Mouse (Mus musculus) myocyte (in vitro differentiated cells): ENCODE results near the gene 2210408I21Rik.

ENCODE experiments used
- CEBPB ChIP-seq: IDR thresholded peaks from 2 replicates; pipeline ENCODE4 v1.6.1; 2011; ENCODE audit warnings: mild to moderate bottlenecking, moderate library complexity; ENCODE audit not compliant: poor library complexity, insufficient read depth, severe bottlenecking
- MYOD1 ChIP-seq, 3 experiments: IDR thresholded peaks; one replicate each; pipeline ENCODE4 v1.6.1; 2011; ENCODE audit warnings: control low read depth in 2 of 3, low read depth in 2 of 3, mild to moderate bottlenecking in 2 of 3, moderate library complexity in 1 of 3; ENCODE audit not compliant: insufficient read length in 2 of 3, control insufficient read depth in 1 of 3
- MYOG ChIP-seq, 3 experiments: IDR thresholded peaks; one replicate each; pipeline ENCODE4 v1.6.1; 2011; ENCODE audit warnings: control low read depth in 2 of 3, low read depth in 2 of 3, mild to moderate bottlenecking in 2 of 3; ENCODE audit not compliant: insufficient read length in 2 of 3, control insufficient read depth in 1 of 3, insufficient read depth in 1 of 3
- POLR2A ChIP-seq: IDR thresholded peaks from one replicate; pipeline ENCODE4 v1.6.1; 2011; ENCODE audit warnings: low read depth, mild to moderate bottlenecking, control low read depth, moderate library complexity; ENCODE audit not compliant: insufficient read length
- POLR2AphosphoS2 ChIP-seq: IDR thresholded peaks from one replicate; pipeline ENCODE4 v1.6.1; 2011; ENCODE audit warnings: low read depth, control low read depth; ENCODE audit not compliant: insufficient read length
- SRF ChIP-seq: IDR thresholded peaks from one replicate; pipeline ENCODE4 v1.6.1; 2011; ENCODE audit warnings: low read depth; ENCODE audit not compliant: control insufficient read depth, insufficient read length
- TCF12 ChIP-seq: IDR thresholded peaks from one replicate; pipeline ENCODE4 v1.6.1; 2011; ENCODE audit warnings: mild to moderate bottlenecking, control low read depth; ENCODE audit not compliant: poor library complexity, insufficient read depth, severe bottlenecking
- USF1 ChIP-seq: IDR thresholded peaks from one replicate; pipeline ENCODE4 v1.6.1; 2011; ENCODE audit warnings: low read depth, mild to moderate bottlenecking, control low read depth, moderate library complexity

- TF ChIP-seq POLR2AphosphoS2: no peak
- no peak for TF ChIP-seq SRF
- no peak for TF ChIP-seq USF1
- TF ChIP-seq CEBPB: no peak
- TF ChIP-seq MYOD1 (IDR thresholded peaks at IDR 0.05; ENCODE audit: control insufficient read depth in 1 of 3, insufficient read length in 2 of 3, low read depth in 2 of 3): no peak
- TF ChIP-seq POLR2A: no peak
- TF ChIP-seq MYOG (IDR thresholded peaks at IDR 0.05; ENCODE audit: control insufficient read depth in 1 of 3, insufficient read depth in 1 of 3, insufficient read length in 2 of 3, low read depth in 2 of 3): no peak
- TF ChIP-seq TCF12: no peak
Observed at GRCm38 (mm10) chr13:77192201-77192600, 56.9 kb downstream of the 2210408I21Rik start.
